Mouse (Mus musculus): ENCODE measurements at regions not wholly inside any gene's neighbourhood (a gene's known extent, or its start where the extent isn't known, plus 50 kb on each side); places are given as distances from the start of the nearest gene placed in this dataset.

- no peaks in the 10 kb centered on the region for H3K9me3 ChIP-seq (replicated peaks)
- no peaks in the 10 kb centered on the region for H3K4me1 ChIP-seq
- H3K4me3 ChIP-seq: no peak overlapping the region
- no peaks in the 10 kb centered on the region for H3K36me3 ChIP-seq
- DNase-seq (ENCODE audit: low spot score): no peak
- WGBS: 94% methylated on average over 3 of the region's 3 CpGs
- H3K27ac ChIP-seq (replicated peaks): no peak overlapping the region
- no peaks in the 10 kb centered on the region for H3K27me3 ChIP-seq (ENCODE audit: low read depth, poor library complexity, severe bottlenecking)
These were observed 64.8 kb upstream of the Ogfrl1 start for GRCm38 (mm10) chr1:23462411-23462810.

- Histone ChIP-seq H3K36me3 (no peaks in the 10 kb centered on the region), H3K4me3 (no peak overlapping the region), H3K4me1 (no peaks in the 10 kb centered on the region), H3K27ac (replicated peaks) (no peak overlapping the region), H3K27me3 (ENCODE audit: low read depth, poor library complexity, severe bottlenecking) (no peaks in the 10 kb centered on the region), H3K9me3 (replicated peaks) (no peaks in the 10 kb centered on the region)
- no peak for DNase-seq (ENCODE audit: low spot score)
- WGBS: 80% methylated on average over 3 of the region's 3 CpGs
These were observed 66.5 kb upstream of the Ogfrl1 start for GRCm38 (mm10) chr1:23464081-23464480.

GRCm38 (mm10) chr1:23466340-23466739 is 68.8 kb upstream of the Ogfrl1 start:
- no peaks in the 10 kb centered on the region for H3K36me3 ChIP-seq
- no peak overlapping the region for H3K4me3 ChIP-seq
- H3K27me3 ChIP-seq (ENCODE audit: low read depth, poor library complexity, severe bottlenecking): no peaks in the 10 kb centered on the region
- 86% methylated on average over 7 of the region's 7 CpGs for WGBS
- no peak overlapping the region for H3K27ac ChIP-seq (replicated peaks)
- no peaks in the 10 kb centered on the region for H3K9me3 ChIP-seq (replicated peaks)
- no peaks in the 10 kb centered on the region for H3K4me1 ChIP-seq
- DNase-seq (ENCODE audit: low spot score): no peak

GRCm38 (mm10) chr1:23467405-23467804 is 69.8 kb upstream of the Ogfrl1 start:
- Histone ChIP-seq H3K4me1 (no peaks in the 10 kb centered on the region), H3K27me3 (ENCODE audit: low read depth, poor library complexity, severe bottlenecking) (no peaks in the 10 kb centered on the region), H3K36me3 (no peaks in the 10 kb centered on the region), H3K9me3 (replicated peaks) (no peaks in the 10 kb centered on the region), H3K4me3 (no peak overlapping the region), H3K27ac (replicated peaks) (no peak overlapping the region)
- 81% methylated on average over 2 of the region's 2 CpGs for WGBS
- no peak for DNase-seq (ENCODE audit: low spot score)

- no peaks in the 10 kb centered on the region for H3K27me3 ChIP-seq (ENCODE audit: low read depth, poor library complexity, severe bottlenecking)
- H3K4me3 ChIP-seq: no peak overlapping the region
- DNase-seq (ENCODE audit: low spot score): no peak
- WGBS: 89% methylated on average over 5 of the region's 5 CpGs
- no peak overlapping the region for H3K27ac ChIP-seq (replicated peaks)
- H3K4me1 ChIP-seq: no peaks in the 10 kb centered on the region
- no peaks in the 10 kb centered on the region for H3K9me3 ChIP-seq (replicated peaks)
- H3K36me3 ChIP-seq: no peaks in the 10 kb centered on the region
These were observed 83.3 kb upstream of the Ogfrl1 start for GRCm38 (mm10) chr1:23480776-23481320.

DNA sequence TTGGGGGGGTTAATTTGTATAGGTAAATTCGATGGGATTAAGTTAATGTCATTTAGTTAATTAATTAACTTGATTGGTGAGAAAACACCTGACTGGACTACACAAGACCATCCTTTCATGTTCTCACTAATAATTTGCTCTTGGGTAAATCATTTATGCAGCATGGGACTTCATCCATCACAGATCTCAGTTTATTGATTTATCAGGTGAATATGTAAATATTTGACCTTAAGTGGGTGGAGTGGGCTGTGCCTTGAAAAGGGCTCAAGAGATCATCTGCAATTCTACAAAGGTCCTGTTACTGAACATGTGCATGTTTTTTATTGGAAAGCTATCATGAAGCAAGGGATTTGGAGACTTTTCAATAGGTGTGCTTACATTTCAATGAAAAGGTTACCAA is 87.0 kb upstream of the Ogfrl1 start:
- Histone ChIP-seq H3K4me1 (no peaks in the 10 kb centered on the region), H3K27me3 (ENCODE audit: low read depth, poor library complexity, severe bottlenecking) (no peaks in the 10 kb centered on the region), H3K4me3 (no peak overlapping the region), H3K36me3 (no peaks in the 10 kb centered on the region), H3K9me3 (replicated peaks) (no peaks in the 10 kb centered on the region), H3K27ac (replicated peaks) (no peak overlapping the region)
- WGBS: 61% methylated on average over 1 of the region's 1 CpGs
- no peak for DNase-seq (ENCODE audit: low spot score)

GRCm38 (mm10) chr1:23485150-23485775 is 87.7 kb upstream of the Ogfrl1 start:
- WGBS: 81% methylated on average over 3 of the region's 3 CpGs
- no peaks in the 10 kb centered on the region for H3K9me3 ChIP-seq (replicated peaks)
- no peaks in the 10 kb centered on the region for H3K4me1 ChIP-seq
- no peaks in the 10 kb centered on the region for H3K36me3 ChIP-seq
- H3K27ac ChIP-seq (replicated peaks): no peak overlapping the region
- H3K27me3 ChIP-seq (ENCODE audit: low read depth, poor library complexity, severe bottlenecking): no peaks in the 10 kb centered on the region
- H3K4me3 ChIP-seq: no peak overlapping the region
- no peak for DNase-seq (ENCODE audit: low spot score)

DNA sequence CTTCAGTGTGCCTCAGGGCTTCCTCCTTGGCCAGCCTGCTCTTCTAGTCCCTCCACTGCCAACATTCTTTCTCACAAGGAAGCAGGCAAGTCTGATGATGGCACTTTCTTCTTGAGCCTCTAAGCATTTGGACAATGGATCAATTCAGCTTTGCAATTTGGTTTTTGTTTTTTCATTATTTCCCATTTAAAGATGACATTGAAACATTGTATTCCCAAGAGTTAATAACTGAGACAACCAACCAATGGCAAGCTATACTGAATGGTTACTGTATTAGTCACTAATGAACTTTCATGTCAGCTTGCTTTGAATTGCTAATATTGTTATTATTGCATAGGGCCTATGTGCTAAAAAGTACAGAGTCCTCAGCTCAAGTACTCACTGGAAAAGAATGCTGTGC is 89.5 kb upstream of the Ogfrl1 start:
- Histone ChIP-seq H3K4me3 (no peak overlapping the region), H3K4me1 (no peaks in the 10 kb centered on the region), H3K27me3 (ENCODE audit: low read depth, poor library complexity, severe bottlenecking) (no peaks in the 10 kb centered on the region)

DNA sequence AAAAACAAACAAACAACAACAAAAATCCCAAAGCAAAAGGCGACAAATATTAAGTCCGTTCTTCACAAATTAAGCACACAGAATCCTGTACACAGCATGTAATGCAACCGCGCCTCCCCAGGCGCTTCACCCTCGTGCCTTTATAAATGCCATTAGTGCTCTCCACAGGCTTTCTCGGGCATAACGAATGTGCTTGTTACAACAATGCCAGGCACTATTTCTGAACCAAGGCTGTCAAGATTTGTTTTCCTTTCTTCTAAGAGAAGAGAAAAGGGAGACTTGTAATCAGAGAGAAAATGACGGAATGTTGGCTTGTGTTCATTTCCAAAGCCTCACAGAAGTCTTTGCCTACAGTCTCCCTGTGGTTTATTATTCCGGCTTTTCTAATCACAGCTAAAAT is 93.1 kb upstream of the Ogfrl1 start:
- H3K4me1 ChIP-seq: no peaks in the 10 kb centered on the region
- H3K27me3 ChIP-seq (ENCODE audit: low read depth, poor library complexity, severe bottlenecking): no peaks in the 10 kb centered on the region
- H3K27ac ChIP-seq (replicated peaks): no peak overlapping the region
- H3K9me3 ChIP-seq (replicated peaks): no peaks in the 10 kb centered on the region
- 80% methylated on average over 10 of the region's 10 CpGs for WGBS
- DNase-seq (ENCODE audit: low spot score): no peak
- no peaks in the 10 kb centered on the region for H3K36me3 ChIP-seq
- H3K4me3 ChIP-seq: no peak overlapping the region

More for the DNA sequence above, 89.5 kb upstream of the Ogfrl1 start:
- DNase-seq (ENCODE audit: low spot score): no peak
- Histone ChIP-seq H3K36me3 (no peaks in the 10 kb centered on the region), H3K27ac (replicated peaks) (no peak overlapping the region), H3K9me3 (replicated peaks) (no peaks in the 10 kb centered on the region)

- Histone ChIP-seq H3K4me1 (no peaks in the 10 kb centered on the region), H3K9me3 (replicated peaks) (no peaks in the 10 kb centered on the region), H3K27ac (replicated peaks) (no peak overlapping the region), H3K27me3 (ENCODE audit: low read depth, poor library complexity, severe bottlenecking) (no peaks in the 10 kb centered on the region), H3K4me3 (no peak overlapping the region), H3K36me3 (no peaks in the 10 kb centered on the region)
- no peak for DNase-seq (ENCODE audit: low spot score)
- WGBS: 90% methylated on average over 6 of the region's 6 CpGs
These were observed 93.5 kb upstream of the Ogfrl1 start for GRCm38 (mm10) chr1:23491041-23491440.

GRCm38 (mm10) chr1:23492981-23493380 is 95.4 kb upstream of the Ogfrl1 start:
- H3K27me3 ChIP-seq (ENCODE audit: low read depth, poor library complexity, severe bottlenecking): no peaks in the 10 kb centered on the region
- no peaks in the 10 kb centered on the region for H3K4me1 ChIP-seq
- H3K27ac ChIP-seq (replicated peaks): no peak overlapping the region
- H3K36me3 ChIP-seq: no peaks in the 10 kb centered on the region
- H3K9me3 ChIP-seq (replicated peaks): no peaks in the 10 kb centered on the region
- no peak for DNase-seq (ENCODE audit: low spot score)
- no peak overlapping the region for H3K4me3 ChIP-seq

DNA sequence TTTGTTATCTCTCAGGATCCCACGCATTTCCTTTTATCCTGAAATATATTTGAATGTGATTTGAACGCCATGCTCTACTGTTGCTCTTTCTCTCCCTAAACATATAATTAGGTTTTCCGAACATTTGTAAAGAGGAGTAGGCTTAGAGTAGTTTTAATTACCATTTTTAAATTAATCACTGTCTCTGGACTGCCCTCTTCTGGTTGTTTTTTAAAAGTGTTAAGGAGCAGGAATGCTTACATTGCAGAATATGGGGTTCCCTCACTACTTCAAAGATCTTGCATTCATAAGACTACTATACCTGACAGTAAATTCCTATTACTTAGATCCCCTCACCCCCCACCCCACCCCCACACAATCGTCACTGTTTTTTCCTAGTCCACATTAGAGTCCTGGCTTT is 97.8 kb upstream of the Ogfrl1 start:
- no peaks in the 10 kb centered on the region for H3K27me3 ChIP-seq (ENCODE audit: low read depth, poor library complexity, severe bottlenecking)
- no peaks in the 10 kb centered on the region for H3K4me1 ChIP-seq
- no peak for DNase-seq (ENCODE audit: low spot score)
- no peaks in the 10 kb centered on the region for H3K36me3 ChIP-seq
- 63% methylated on average over 4 of the region's 4 CpGs for WGBS
- H3K4me3 ChIP-seq: no peak overlapping the region
- no peaks in the 10 kb centered on the region for H3K9me3 ChIP-seq (replicated peaks)
- H3K27ac ChIP-seq (replicated peaks): no peak overlapping the region

DNA sequence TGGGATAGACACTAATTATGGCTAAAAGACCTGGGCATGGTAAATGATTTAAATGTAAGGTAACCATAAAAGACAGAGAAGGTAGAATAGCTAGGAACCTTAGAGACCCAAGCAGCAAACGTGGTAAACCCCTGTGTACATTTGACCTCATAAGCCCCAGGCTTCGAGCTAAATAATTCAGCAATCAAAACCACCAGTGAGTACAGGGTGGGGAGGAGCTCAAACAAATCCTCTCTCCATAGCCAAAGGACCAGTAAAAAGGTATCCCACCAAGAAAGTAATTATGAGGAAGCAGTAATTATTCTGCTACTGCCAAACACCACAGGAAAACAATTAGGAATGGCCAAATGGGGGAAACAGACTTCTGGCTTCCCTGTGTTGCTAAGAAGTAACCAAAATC is 122.5 kb upstream of the Ogfrl1 start:
- Histone ChIP-seq H3K4me3 (no peak overlapping the region), H3K36me3 (no peaks in the 10 kb centered on the region), H3K4me1 (peaks cover 3% of the 10 kb centered on the region; the same call in 1 of the 2 replicates), H3K27me3 (ENCODE audit: low read depth, poor library complexity, severe bottlenecking) (no peaks in the 10 kb centered on the region), H3K27ac (replicated peaks) (no peak overlapping the region), H3K9me3 (replicated peaks) (no peaks in the 10 kb centered on the region)
- no peak for DNase-seq (ENCODE audit: low spot score)
- 27% methylated on average over 2 of the region's 2 CpGs for WGBS

DNA sequence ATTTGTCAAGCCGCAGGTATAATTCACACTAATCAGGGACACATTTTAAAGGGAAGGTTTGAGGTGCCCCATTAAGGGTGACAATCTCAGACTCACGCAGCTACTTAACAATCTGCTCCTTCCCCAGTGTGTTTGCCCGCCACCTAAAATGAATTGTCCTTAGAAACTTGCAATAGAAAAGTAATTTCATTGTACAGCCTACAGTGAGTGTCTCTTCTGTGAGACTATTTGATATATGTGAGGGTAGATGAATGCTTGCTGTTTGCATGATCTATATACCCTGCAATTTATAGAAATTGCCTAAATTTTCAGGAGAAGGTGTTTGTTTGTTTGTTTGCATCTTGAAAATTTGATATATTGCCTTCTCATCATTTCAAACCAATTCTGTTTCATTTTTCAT is 135.1 kb upstream of the Ogfrl1 start:
- Histone ChIP-seq H3K9me3 (replicated peaks) (no peaks in the 10 kb centered on the region), H3K27me3 (ENCODE audit: low read depth, poor library complexity, severe bottlenecking) (no peaks in the 10 kb centered on the region), H3K4me1 (no peaks in the 10 kb centered on the region), H3K27ac (replicated peaks) (no peak overlapping the region), H3K36me3 (no peaks in the 10 kb centered on the region), H3K4me3 (no peak overlapping the region)
- WGBS: 91% methylated on average over 3 of the region's 3 CpGs
- no peak for DNase-seq (ENCODE audit: low spot score)
